Mouse (Mus musculus): ENCODE results near the gene Rab6b. TPM values are rescaled to one million over a fixed set of nuclear protein-coding genes. Genes with fewer than 3 reads are reported as not detected.

The Rab6b gene
- total and polyA plus RNA-seq, 3 experiments = 0.04 to 0.19 TPM; not detected in 1

- 0 out of 2 replicates have a peak, but pooled peaks have one; percentile 57 for TF ChIP-seq UBTF (IDR thresholded peaks at IDR 0.05; ENCODE audit: low read depth, low read length)
Observed at GRCm38 (mm10) chr9:103212654-103213420, 101.2 kb downstream of the Rab6b start (continued).

- Histone ChIP-seq H3K4me1 (ENCODE audit: control insufficient read depth in 1 of 2, insufficient read depth in 2 of 2) (peaks cover 8 to 21% of the 10 kb centered on the region in 2 experiments; a peak in 3 of 4 replicates), H3K79me2 (replicated peaks; ENCODE audit: control insufficient read depth, extremely low read depth, insufficient read depth, poor library complexity, severe bottlenecking) (no peaks in the 10 kb centered on the region), H3K4me3 (replicated peaks in 1 of 3; ENCODE audit: low read depth in 2 of 3, low read length in 2 of 3, poor library complexity in 1 of 3) (no peak overlapping the region), H3K9me3 (replicated peaks; ENCODE audit: low read length) (no peaks in the 10 kb centered on the region), H3K36me3 (replicated peaks in 1 of 2; ENCODE audit: control insufficient read depth in 1 of 2, insufficient read depth in 1 of 2, low read length in 1 of 2) (no peaks in the 10 kb centered on the region), H3K9ac (ENCODE audit: insufficient read depth, low read depth) (no peak overlapping the region), H3K27me3 (replicated peaks) (peaks cover 62% of the 10 kb centered on the region), H3K27ac (ENCODE audit: insufficient read depth, low read depth) (no peak overlapping the region), H3K4me2 (ENCODE audit: insufficient read depth, low read depth, poor library complexity, severe bottlenecking) (0 out of 2 replicates have a peak overlapping the region, but pooled peaks have one; percentile 13)
- in situ Hi-C loops (cut with MboI; ENCODE audit: low pct_ligation_motif_present, low pct_unique_long_range_greater_than_20kb, low sequenced_read_pairs) = no loop called here
- dilution Hi-C loops (cut with MboI; ENCODE audit: extremely low pct_ligation_motif_present, extremely low pct_unique_long_range_greater_than_20kb, low sequenced_read_pairs) = no loop called here
- no peak for DNase-seq (ENCODE audit: extremely low read depth)
- no peak for TF ChIP-seq CHD1 (IDR thresholded peaks at IDR 0.05; ENCODE audit: low read depth, low read length)
- TF ChIP-seq MXI1 (IDR thresholded peaks at IDR 0.05; ENCODE audit: low read depth, low read length) = no peak
- TF ChIP-seq RCOR1 (conservative IDR thresholded peaks at IDR 0.05; ENCODE audit: low read depth, low read length) = no peak
- no peak for TF ChIP-seq KAT2A (IDR thresholded peaks at IDR 0.05; ENCODE audit: insufficient replicate concordance, low read length)
- TF ChIP-seq ZMIZ1 (IDR thresholded peaks at IDR 0.05; ENCODE audit: low read depth, low read length) = no peak
- no peak for TF ChIP-seq UBTF (IDR thresholded peaks at IDR 0.05; ENCODE audit: low read depth, low read length)
- TF ChIP-seq NRF1 (IDR thresholded peaks at IDR 0.05; ENCODE audit: low read depth, low read length) = no peak
- TF ChIP-seq POLR2AphosphoS2 (IDR thresholded peaks at IDR 0.05; ENCODE audit: low read depth, low read length) = no peak
- TF ChIP-seq USF1 (IDR thresholded peaks at IDR 0.05; ENCODE audit: low read depth, low read length) = no peak
- no peak for TF ChIP-seq SMC3 (IDR thresholded peaks at IDR 0.05; ENCODE audit: low read depth, low read length)
- no peak for TF ChIP-seq JUN (IDR thresholded peaks at IDR 0.05; ENCODE audit: insufficient read depth, low read depth, low read length)
- no peak for TF ChIP-seq MEF2A (IDR thresholded peaks at IDR 0.05; ENCODE audit: borderline replicate concordance, low read depth, low read length)
- TF ChIP-seq IRF4 (IDR thresholded peaks at IDR 0.05; ENCODE audit: low read depth, low read length) = no peak
- TF ChIP-seq ZNF384 (IDR thresholded peaks at IDR 0.05; ENCODE audit: low read depth, low read length) = no peak
Observed at GRCm38 (mm10) chr9:103213631-103214030, 102.0 kb downstream of the Rab6b start.

- dilution Hi-C loops (cut with MboI; ENCODE audit: extremely low pct_ligation_motif_present, extremely low pct_unique_long_range_greater_than_20kb, low sequenced_read_pairs) = no loop called here
- peak; percentile 21 for DNase-seq (ENCODE audit: extremely low read depth)
- peaks cover 58% of the 10 kb centered on the region for H3K27me3 ChIP-seq (replicated peaks)
Observed at GRCm38 (mm10) chr9:103214281-103214680, 102.7 kb downstream of the Rab6b start.

More at GRCm38 (mm10) chr9:103214281-103214680, 102.7 kb downstream of the Rab6b start:
- peaks cover 8 to 21% of the 10 kb centered on the region in 2 experiments; a peak in 3 of 4 replicates for H3K4me1 ChIP-seq (ENCODE audit: control insufficient read depth in 1 of 2, insufficient read depth in 2 of 2)
- no peaks in the 10 kb centered on the region for H3K36me3 ChIP-seq (replicated peaks in 1 of 2; ENCODE audit: control insufficient read depth in 1 of 2, insufficient read depth in 1 of 2, low read length in 1 of 2)
- H3K27ac ChIP-seq (ENCODE audit: insufficient read depth, low read depth) = no peak overlapping the region
- no peak overlapping the region for H3K4me3 ChIP-seq (replicated peaks in 1 of 3; ENCODE audit: low read depth in 2 of 3, low read length in 2 of 3, poor library complexity in 1 of 3)
- TF ChIP-seq JUN (IDR thresholded peaks at IDR 0.05; ENCODE audit: insufficient read depth, low read depth, low read length) = no peak
- no peak for TF ChIP-seq MAZ (IDR thresholded peaks at IDR 0.05; ENCODE audit: low read depth, low read length)
- no peak for TF ChIP-seq GABPA (IDR thresholded peaks at IDR 0.05; ENCODE audit: insufficient replicate concordance, low read depth, low read length)
- no peak for TF ChIP-seq RCOR1 (conservative IDR thresholded peaks at IDR 0.05; ENCODE audit: low read depth, low read length)
- no peak for TF ChIP-seq CTCF (conservative IDR thresholded peaks at IDR 0.05 in 1 of 2, IDR thresholded peaks at IDR 0.05 in 1 of 2; ENCODE audit: low read depth in 2 of 2, low read length in 2 of 2)
- no peak for TF ChIP-seq IRF4 (IDR thresholded peaks at IDR 0.05; ENCODE audit: low read depth, low read length)
- TF ChIP-seq POLR2AphosphoS2 (IDR thresholded peaks at IDR 0.05; ENCODE audit: low read depth, low read length) = no peak
- no peak for TF ChIP-seq MAFK (IDR thresholded peaks at IDR 0.05; ENCODE audit: insufficient replicate concordance, low read length)
- TF ChIP-seq MXI1 (IDR thresholded peaks at IDR 0.05; ENCODE audit: low read depth, low read length) = no peak
- TF ChIP-seq MYC (IDR thresholded peaks at IDR 0.05; ENCODE audit: low read depth, low read length) = no peak
- H3K79me2 ChIP-seq (replicated peaks; ENCODE audit: control insufficient read depth, extremely low read depth, insufficient read depth, poor library complexity, severe bottlenecking) = no peaks in the 10 kb centered on the region
- in situ Hi-C loops (cut with MboI; ENCODE audit: low pct_ligation_motif_present, low pct_unique_long_range_greater_than_20kb, low sequenced_read_pairs) = no loop called here
- H3K4me2 ChIP-seq (ENCODE audit: insufficient read depth, low read depth, poor library complexity, severe bottlenecking) = no peak overlapping the region
- H3K9me3 ChIP-seq (replicated peaks; ENCODE audit: low read length) = no peaks in the 10 kb centered on the region
- H3K9ac ChIP-seq (ENCODE audit: insufficient read depth, low read depth) = no peak overlapping the region

Measured in CH12.LX (cell line).